Mouse (Mus musculus) cerebellum, postnatal 25 days (tissue): ENCODE measurements around the gene Cd37.
"Not testable (repeated sequence)": the region's sequence is repeated elsewhere in the genome, so short reads cannot be mapped to it uniquely, and the experiment has no call there.

ENCODE experiments used
- DNase-seq, 2 experiments: peaks; one replicate each; pipeline ENCODE4 v3.0.0; 2021; ENCODE audit warnings: mixed read lengths in 2 of 2

Gene Cd37

GRCm38 (mm10) chr7:45238723-45239496, at the start of gene Cd37:
Gene Cd37 (minus strand): TSS chr7:45239115.
- no peak for DNase-seq

GRCm38 (mm10) chr7:45286486-45286885, 47.6 kb upstream of the Cd37 start:
- DNase-seq, result no peak

DNA sequence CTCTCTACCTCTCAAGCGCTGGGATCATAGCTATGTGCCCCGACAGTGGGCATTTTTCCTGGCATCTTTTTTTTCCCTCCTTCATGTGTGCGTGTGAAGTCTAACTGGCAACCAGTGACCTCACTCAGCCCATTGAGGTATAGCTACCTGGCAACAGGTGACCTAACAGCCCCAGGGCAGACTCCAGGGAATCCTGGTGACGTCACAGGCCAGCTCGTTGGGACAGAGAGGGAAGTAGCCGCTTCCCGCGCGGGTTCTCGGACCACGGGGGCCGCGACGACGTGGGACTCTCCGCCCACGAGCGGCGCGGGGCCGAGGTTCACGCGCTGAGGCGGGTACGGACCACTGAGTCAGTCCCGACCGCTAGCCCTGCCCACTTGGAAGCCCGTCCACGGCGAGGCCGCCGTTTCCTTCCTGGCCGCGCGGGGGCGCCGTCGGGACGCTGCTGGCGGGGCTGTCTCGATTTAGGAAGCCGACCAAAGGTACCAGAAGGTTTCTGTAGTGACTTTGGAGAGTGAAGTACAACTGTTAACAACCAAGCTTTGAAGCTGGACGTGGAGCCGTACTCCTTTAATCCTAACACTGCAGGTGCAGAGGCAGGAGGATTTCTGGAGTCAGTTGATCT, 38.3 kb upstream of the Cd37 start, which contains the start of gene Slc6a21:
Gene Slc6a21 (plus strand): TSS at position 378 of the 625 bp plus-strand sequence.
- peak; percentile 87 to 88 for DNase-seq

GRCm38 (mm10) chr7:45273672-45274071, 34.8 kb upstream of the Cd37 start:
- no peak for DNase-seq

GRCm38 (mm10) chr7:45272786-45273412, 34.0 kb upstream of the Cd37 start:
- no peak for DNase-seq

DNA sequence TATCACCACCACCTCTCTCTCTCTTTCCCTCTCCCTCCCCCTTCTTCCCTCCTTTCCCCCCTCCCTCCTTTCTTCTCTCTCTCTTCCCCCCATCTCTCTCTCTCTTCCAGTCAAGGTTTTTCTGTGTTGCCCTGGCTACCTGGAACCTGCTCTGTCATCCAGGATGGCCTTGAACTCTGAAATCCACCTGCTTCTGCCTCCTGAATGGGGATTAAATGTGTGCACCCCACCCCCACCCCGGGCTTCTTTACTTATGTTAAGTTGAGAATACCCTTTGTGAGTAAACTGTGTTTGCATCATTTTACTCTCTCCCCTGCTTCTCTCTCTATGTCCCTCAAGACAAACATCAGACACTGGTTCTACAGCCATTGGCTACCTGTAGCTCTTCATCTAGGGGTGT, 26.6 kb upstream of the Cd37 start:
- DNase-seq, result no peak

- DNase-seq, result no peak
These were observed 25.4 kb upstream of the Cd37 start for GRCm38 (mm10) chr7:45264348-45264747.

DNA sequence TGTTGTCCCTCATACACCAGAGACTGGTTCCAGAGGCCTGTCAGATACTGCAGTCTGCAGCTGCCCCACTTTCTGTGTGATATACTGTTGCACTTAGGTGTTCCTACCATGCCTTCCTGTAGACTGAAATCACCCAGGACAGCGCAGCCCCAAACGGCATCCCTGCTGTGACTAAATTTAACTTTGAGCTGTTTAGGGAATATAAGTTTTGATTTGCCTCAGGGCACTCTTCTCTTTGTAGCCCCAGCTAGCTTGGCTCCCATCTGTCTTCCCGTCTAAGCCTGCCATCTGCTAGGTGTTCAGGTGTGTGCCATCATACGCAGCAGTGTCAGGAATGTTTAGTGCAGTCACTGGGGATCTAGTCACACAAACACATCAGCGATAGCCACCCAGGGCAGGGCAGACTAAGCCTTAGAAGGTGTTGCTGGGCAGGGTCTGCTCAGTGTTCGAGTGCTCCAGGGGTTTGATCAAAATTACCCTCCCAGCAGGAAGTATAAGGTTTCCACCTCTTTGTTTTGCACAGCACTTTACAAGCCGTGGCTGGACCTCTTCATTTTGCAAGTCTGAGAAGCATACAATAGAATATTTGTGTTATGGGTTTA, 24.2 kb upstream of the Cd37 start:
- no peak for DNase-seq

GRCm38 (mm10) chr7:45262266-45262665, 23.4 kb upstream of the Cd37 start:
- no peak for DNase-seq

DNA sequence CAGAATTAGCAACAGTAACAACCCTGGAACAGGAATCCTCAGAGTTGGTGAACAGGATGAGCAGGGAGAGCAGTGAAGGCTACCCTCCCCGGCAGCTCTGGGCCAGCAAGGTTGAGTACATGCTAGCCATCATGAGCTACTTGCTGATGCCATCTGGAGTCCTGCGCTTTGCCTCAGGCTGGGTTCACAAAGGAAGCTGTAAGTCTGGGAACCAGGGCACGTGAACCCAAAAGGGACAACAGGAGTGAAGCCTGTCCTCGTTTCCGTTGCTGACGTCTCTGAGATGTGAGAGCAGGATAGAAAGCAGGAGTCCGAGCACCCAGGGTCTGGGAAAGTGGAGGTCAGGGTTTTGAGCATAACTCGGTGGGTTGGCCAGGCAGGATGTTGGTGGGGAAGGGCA, 20.4 kb upstream of the Cd37 start:
- DNase-seq, result no peak

DNA sequence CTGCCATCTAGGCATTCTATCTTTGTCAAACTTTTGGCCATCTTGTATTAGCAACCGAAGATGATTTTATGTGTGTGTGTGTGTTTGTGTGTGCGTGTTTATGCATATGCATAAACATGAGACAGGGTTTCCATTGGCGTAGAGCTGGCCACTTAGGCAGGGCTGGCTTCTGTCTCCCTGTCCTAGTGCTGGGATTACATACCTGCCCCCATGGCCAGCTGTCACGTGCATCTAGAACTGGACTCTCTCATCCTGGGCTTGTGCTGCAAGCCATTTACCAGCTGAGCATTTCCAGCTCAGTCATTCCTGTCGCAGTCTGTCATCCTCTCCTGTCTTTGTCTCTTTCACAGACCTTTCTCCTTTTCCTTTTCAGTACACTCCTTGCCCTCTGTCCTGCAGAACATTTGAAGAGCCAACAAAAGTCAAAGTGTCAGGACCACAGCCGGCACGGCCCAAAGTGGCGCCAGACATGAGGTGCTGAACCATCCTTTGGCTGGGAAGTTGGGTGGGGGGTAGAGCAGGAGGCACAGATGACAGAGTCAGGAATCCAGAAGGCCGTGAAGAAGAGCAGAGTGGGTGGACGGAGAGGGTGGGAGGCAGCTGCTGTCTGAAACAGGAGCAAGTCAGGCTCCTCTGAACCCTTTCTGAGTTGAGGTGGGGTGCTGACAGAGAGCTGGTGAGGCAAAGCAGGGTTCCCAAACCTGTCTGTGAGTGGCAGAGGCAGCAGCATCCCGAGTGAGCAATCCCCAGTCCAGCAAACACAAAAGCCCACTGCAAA, 18.3 kb upstream of the Cd37 start:
- DNase-seq, result no peak

DNA sequence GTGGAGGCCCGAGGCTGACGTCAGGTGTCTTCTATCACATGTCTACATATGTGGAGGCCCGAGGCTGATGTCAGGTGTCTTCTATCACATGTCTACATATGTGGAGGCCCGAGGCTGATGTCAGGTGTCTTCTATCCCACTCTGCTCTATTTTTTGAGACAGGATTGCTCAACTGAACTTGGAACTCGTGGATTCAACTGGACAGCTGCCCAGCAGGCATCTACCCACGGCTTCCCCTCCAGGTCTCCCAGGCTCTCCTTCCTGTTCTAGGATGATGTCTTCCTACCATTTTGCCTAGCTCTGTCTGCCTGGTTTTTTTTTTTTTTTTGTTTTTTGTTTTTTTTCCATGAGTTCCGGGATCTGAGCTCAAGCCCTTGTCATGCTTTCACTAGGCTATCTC, 16.9 kb upstream of the Cd37 start:
- DNase-seq, result not testable (repeated sequence)

DNA sequence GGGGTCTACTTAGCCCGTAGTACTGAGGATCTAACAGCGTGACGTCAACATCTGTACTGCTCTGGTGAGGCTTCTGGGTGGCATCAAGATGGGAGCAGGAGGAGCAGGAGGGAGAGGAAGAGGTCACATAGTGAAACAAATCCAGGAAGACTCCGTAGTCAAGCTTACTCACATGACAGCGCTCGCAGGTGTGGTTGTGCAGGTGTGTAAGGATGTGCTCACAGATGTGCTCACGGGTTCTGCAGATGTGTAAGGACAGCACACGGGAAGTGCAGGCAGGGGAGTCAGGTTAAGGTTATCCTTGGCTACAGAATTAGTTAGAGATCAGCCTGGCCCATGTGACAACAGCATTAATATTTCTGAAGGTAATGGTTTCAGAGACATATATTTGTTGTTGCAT, 14.9 kb upstream of the Cd37 start:
- DNase-seq, result no peak

DNA sequence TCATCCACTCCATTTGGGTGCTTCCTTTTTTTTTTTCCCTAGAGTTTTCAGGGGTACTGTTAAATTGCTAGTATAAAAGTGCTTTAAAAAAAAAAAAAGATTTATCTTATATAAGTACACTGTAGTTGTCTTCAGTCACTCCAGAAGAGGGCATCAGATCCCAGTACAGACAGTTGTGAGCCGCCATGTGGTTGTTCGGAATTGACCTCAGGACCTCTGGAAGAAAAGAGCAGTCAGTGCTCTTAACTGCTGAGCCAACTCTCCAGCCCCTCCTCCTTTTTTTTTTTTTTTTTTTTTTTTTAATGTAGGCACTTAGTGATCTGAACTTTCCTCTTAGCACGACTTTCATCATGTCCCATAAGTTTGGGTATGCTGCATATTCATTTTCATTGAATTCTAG, 8.8 kb upstream of the Cd37 start:
- DNase-seq, result no peak

GRCm38 (mm10) chr7:45241389-45241749, 2.5 kb upstream of the Cd37 start:
- no peak for DNase-seq

GRCm38 (mm10) chr7:45240633-45241388, 1.9 kb upstream of the Cd37 start, which contains the start of gene Slc6a16:
Gene Slc6a16 (plus strand): TSS chr7:45241085.
- peak; percentile 32 to 52 for DNase-seq

GRCm38 (mm10) chr7:45240109-45240508, 1.2 kb upstream of the Cd37 start:
- DNase-seq, result no peak

DNA sequence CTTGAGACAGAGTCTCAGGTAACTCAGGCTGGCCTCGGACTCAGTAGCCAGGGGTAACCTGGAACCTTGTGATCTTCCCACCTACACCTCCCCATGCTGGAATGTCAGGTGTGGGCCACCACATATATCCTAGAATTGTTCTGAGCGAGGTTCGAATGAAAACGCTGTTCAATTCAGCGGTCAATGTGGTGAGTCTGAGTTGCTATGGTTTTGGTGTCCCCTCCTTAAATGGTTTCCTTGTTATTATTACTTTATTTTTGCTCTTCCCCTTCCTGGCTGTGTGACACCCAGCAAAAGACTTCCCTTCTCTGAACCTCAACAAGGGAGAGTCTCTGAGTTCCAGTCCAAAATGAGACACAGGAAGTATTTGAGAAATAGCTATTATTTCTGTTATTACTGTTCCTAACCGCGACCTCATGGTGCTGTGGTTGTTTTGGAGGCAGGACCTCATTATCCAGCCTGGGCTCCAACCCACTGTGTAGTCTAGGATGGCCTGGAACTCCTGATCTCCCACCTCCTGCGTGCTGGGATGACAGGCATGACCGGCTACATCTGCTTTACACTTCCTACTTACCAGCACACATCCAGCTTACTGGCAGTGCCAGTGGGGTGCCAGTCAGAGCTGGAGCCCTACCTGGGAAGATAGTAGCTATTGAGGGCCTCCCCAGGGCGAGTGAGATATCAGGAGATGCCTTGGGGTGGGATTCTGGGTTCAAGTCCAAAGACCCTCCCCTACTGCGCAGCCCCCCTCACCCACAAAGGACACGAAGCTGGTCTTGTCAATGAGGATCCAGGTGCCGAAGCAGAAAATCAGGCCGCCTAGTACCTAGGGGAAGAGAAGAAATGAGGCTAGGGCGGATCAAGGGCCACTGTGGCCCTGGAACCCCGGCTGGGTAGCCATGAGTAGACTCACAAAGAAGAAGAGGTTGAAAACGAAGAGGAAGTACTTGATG, 892 bp downstream of the Cd37 start:
- DNase-seq, result no peak

DNA sequence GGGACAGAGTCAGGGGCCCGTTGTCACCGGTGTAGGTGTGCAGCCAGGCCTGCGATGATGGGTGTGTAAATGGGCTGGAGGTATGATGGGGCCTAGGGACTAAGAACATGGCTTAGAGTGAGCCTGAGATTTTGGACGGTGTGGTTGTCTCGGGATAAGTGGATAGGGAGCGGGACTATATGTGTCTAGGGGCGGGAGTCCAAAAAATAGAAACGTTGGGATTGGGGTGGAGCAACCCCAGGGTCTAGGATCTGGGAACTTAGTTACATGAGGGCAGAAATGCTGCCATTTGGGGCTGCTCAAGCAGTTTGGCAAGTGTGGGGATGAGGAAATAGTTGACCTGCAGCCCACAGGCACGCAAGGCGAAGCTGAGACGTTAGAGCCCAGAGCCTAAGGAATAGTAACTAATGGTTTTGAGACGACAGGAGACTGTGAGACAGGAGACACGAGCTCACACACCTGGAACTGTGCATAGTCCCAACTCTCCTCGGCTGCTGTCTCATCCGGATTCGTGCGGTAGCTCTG, 3.2 kb downstream of the Cd37 start:
- DNase-seq, result no peak

- no peak for DNase-seq
These were observed 3.9 kb downstream of the Cd37 start for GRCm38 (mm10) chr7:45234922-45235571.
